In genomic region chr4:125176190-125176589, GRCm38 (mm10) we compare ENCODE assay signal across 11 mouse cellular contexts.
"Had no signal": no experiment of that assay in that cellular context is flagged by ENCODE, and none has a peak within 500 bp of the region (broad histone marks: within the 10 kb centered on the region; RNA-seq: fewer than 3 reads in every experiment).

No protein-coding gene starts in this region.

- H3K4me3 ChIP-seq: kidney, embryonic 15.5 days; limb, embryonic 13.5 days; liver, embryonic 13.5 days; neural tube, embryonic 12.5 days; neural tube, embryonic 15.5 days had no signal

- H3K27ac ChIP-seq: kidney, embryonic 15.5 days; limb, embryonic 13.5 days; liver, embryonic 13.5 days; macrophage; neural tube, embryonic 12.5 days; neural tube, embryonic 15.5 days; stomach, postnatal 0 days had no signal

- DNase-seq: liver, embryonic 13.5 days; lung, adult 2 months; right cerebral cortex, adult 18-20 months; thymus, adult 2 months; thymus, postnatal 14 days had no signal
